Mouse (Mus musculus) Muller cell, postnatal 12 days (primary cell): ENCODE measurements around the gene Olfr1466.

ENCODE experiments used
- DNase-seq: peaks from one replicate; pipeline ENCODE4 v3.0.0-alpha.2; 2015; ENCODE audit errors: inconsistent ontology term

Gene Olfr1466

GRCm38 (mm10) chr19:13338562-13338961 lies at the start of gene Olfr1466:
TSS of gene Olfr1466 (plus strand) at chr19:13338862.
- DNase-seq: no peak

- no peak for DNase-seq
Observed at GRCm38 (mm10) chr19:13315441-13315840, 23.2 kb upstream of the Olfr1466 start, which contains the start of gene Olfr1465. TSS of gene Olfr1465 (minus strand) at chr19:13315541.

- no peak for DNase-seq
Observed at GRCm38 (mm10) chr19:13361936-13362335, 23.3 kb downstream of the Olfr1466 start, which contains the start of gene Olfr1467. TSS of gene Olfr1467 (plus strand) at chr19:13362236.
